Comparison of ENCODE assay signal across 8 mouse cellular contexts in genomic region chr19:61224678-61225525, GRCm38 (mm10). TPM values are rescaled to one million over a fixed set of nuclear protein-coding genes. Genes with fewer than 3 reads are reported as not detected.
DNase-seq lines count a peak whose midpoint lies in the region; ATAC-seq lines count a peak whose summit lies in the region.

No protein-coding gene starts in this region.

- H3K4me1 ChIP-seq in heart, embryonic 15.5 days (replicated peaks), result peaks cover 11% of the 10 kb centered on the region
- H3K4me1 ChIP-seq in midbrain, embryonic 16.5 days (ENCODE audit: control insufficient read depth, insufficient read depth, low read length), result no peaks in the 10 kb centered on the region

- 34% methylated on average over 49 of the region's 53 CpGs for WGBS in heart, embryonic 15.5 days
- WGBS in midbrain, embryonic 16.5 days, result 27% methylated on average over 46 of the region's 53 CpGs

- H3K36me3 ChIP-seq in heart, embryonic 15.5 days, result no peaks in the 10 kb centered on the region
- H3K36me3 ChIP-seq in midbrain, embryonic 16.5 days (ENCODE audit: control insufficient read depth, insufficient read depth, low read length), result no peaks in the 10 kb centered on the region

- H3K9ac ChIP-seq in heart, embryonic 15.5 days, result no peak overlapping the region
- peak overlapping the region; percentile 70 for H3K9ac ChIP-seq in midbrain, embryonic 16.5 days (ENCODE audit: low read depth, low read length)

- H3K4me2 ChIP-seq in heart, embryonic 15.5 days, result peak overlapping the region; percentile 76
- H3K4me2 ChIP-seq in midbrain, embryonic 16.5 days (ENCODE audit: low read length), result peak overlapping the region; percentile 77

- peak; percentile 6 for DNase-seq in gastrocnemius, postnatal 10 days
- DNase-seq in gastrocnemius, adult 18-20 months (ENCODE audit: low spot score), result no peak
- peak; percentile 15 to 16 for DNase-seq in B cell, adult 2 months
- peak; percentile 11 for DNase-seq in cerebellum, adult 8-10 months
- DNase-seq in layer of hippocampus, postnatal 10 days (ENCODE audit: low spot score in 2 of 2), result peak; percentile 23 to 35
- no peak for DNase-seq in adipocyte (ENCODE audit: low spot score)

- 0 out of 2 replicates have a peak, but pooled peaks cover 5% of the 10 kb centered on the region for H3K9me3 ChIP-seq in heart, embryonic 15.5 days (replicated peaks)
- H3K9me3 ChIP-seq in midbrain, embryonic 16.5 days (replicated peaks; ENCODE audit: control insufficient read depth, low read length, poor library complexity, severe bottlenecking), result no peaks in the 10 kb centered on the region

- no peaks in the 10 kb centered on the region for H3K27me3 ChIP-seq in heart, embryonic 15.5 days
- no peaks in the 10 kb centered on the region for H3K27me3 ChIP-seq in midbrain, embryonic 16.5 days (ENCODE audit: control insufficient read depth, insufficient read depth, low read depth, low read length)

- no peak for ATAC-seq in heart, embryonic 15.5 days (replicated peaks; ENCODE audit: insufficient number of reproducible peaks, insufficient read depth, low FRiP score, low read depth)
- ATAC-seq in midbrain, embryonic 16.5 days, result peak; percentile 34

- H3K4me3 ChIP-seq in heart, embryonic 15.5 days, result peak overlapping the region; percentile 65
- peak overlapping the region; percentile 60 for H3K4me3 ChIP-seq in midbrain, embryonic 16.5 days (ENCODE audit: low read depth, low read length)

- H3K27ac ChIP-seq in heart, embryonic 15.5 days, result no peak overlapping the region
- peak overlapping the region; percentile 96 for H3K27ac ChIP-seq in midbrain, embryonic 16.5 days (ENCODE audit: low read length)

RNA-seq across cellular contexts. Expression of gene Csf2ra, which starts 3.3 kb away (rescaled TPM):
- total RNA-seq in gastrocnemius, postnatal 10 days (2021), result 1 to 10 TPM; 2.4 to 6.4 TPM
- 1 to 10 TPM in 1 of 2 experiments, under 1 TPM in 1; 0.84 to 1.5 TPM for total RNA-seq in gastrocnemius, adult 18-20 months (2021)
- polyA plus RNA-seq in heart, embryonic 15.5 days (2015; fragmentation: Nextera tagmentation; extraction: Ambion mirVana), result 32.4 and 44.3 TPM in 2 replicates
- 10 to 100 TPM; 35.6 to 47.9 TPM for total RNA-seq in layer of hippocampus, postnatal 10 days (2021)
- 62.6 and 65.5 TPM in 2 replicates for polyA plus RNA-seq in midbrain, embryonic 16.5 days (2015; fragmentation: Nextera tagmentation; extraction: Ambion mirVana)

RNA-seq across cellular contexts. Expression of gene Gm6020, which starts 41.2 kb away (rescaled TPM):
- total RNA-seq in gastrocnemius, postnatal 10 days (2021), result not detected
- not detected for total RNA-seq in gastrocnemius, adult 18-20 months (2021)
- not detected in 2 replicates for polyA plus RNA-seq in heart, embryonic 15.5 days (2015; fragmentation: Nextera tagmentation; extraction: Ambion mirVana)
- not detected for total RNA-seq in layer of hippocampus, postnatal 10 days (2021)
- not detected in 2 replicates for polyA plus RNA-seq in midbrain, embryonic 16.5 days (2015; fragmentation: Nextera tagmentation; extraction: Ambion mirVana)

RNA-seq across cellular contexts. Expression of gene Gm7102, which starts 48.8 kb away (rescaled TPM):
- total RNA-seq in gastrocnemius, postnatal 10 days (2021), result not detected
- total RNA-seq in gastrocnemius, adult 18-20 months (2021), result not detected
- not detected in 2 replicates for polyA plus RNA-seq in heart, embryonic 15.5 days (2015; fragmentation: Nextera tagmentation; extraction: Ambion mirVana)
- under 1 TPM in 1 of 2 experiments, not detected in 1; 0.27 TPM for total RNA-seq in layer of hippocampus, postnatal 10 days (2021)
- 0.19 TPM in 1 of 2 replicates, not detected in the other for polyA plus RNA-seq in midbrain, embryonic 16.5 days (2015; fragmentation: Nextera tagmentation; extraction: Ambion mirVana)

Comparison
In these comparisons a context has a peak if more than half of its experiments do, and no peak if none do; other contexts are left out.
1. DNase-seq: peak in gastrocnemius, postnatal 10 days (single experiment), B cell, adult 2 months (2 of 2), cerebellum, adult 8-10 months (single experiment) and layer of hippocampus, postnatal 10 days (2 of 2); none in gastrocnemius, adult 18-20 months (single experiment) and adipocyte (single experiment).
2. RNA of gene Csf2ra, which starts 3.3 kb away (total RNA-seq): 35.6 to 47.9 TPM in layer of hippocampus, postnatal 10 days; 2.4 to 6.4 TPM in gastrocnemius, postnatal 10 days and 0.84 to 1.5 TPM in gastrocnemius, adult 18-20 months; every median in the first group is over 4 times any median in the second.